ENCODE assay signal across 48 mouse cellular contexts in genomic region chr7:133600558-133600957, GRCm38 (mm10). TPM values are rescaled to one million over a fixed set of nuclear protein-coding genes. Genes with fewer than 3 reads are reported as not detected.
"Had no signal": no experiment of that assay in that cellular context is flagged by ENCODE, and none has a peak within 500 bp of the region (broad histone marks: within the 10 kb centered on the region; RNA-seq: fewer than 3 reads in every experiment).

No protein-coding gene starts in this region.

- DNase-seq: heart, postnatal 10 days; heart, postnatal 14 days; heart, postnatal 36 days; heart, postnatal 4 days; kidney, adult 11 months; kidney, adult 2 months; kidney, adult 8-10 months; kidney, adult 9 months; kidney, postnatal 10 days; kidney, postnatal 14 days; kidney, postnatal 25 days; kidney, postnatal 36 days; kidney, postnatal 4 days; layer of hippocampus, adult 9-11 months; layer of hippocampus, postnatal 36 days had no signal

- H3K4me2 ChIP-seq: heart, embryonic 11.5 days; heart, embryonic 12.5 days; heart, embryonic 13.5 days; heart, embryonic 15.5 days; hindbrain, embryonic 12.5 days; hindbrain, embryonic 13.5 days; hindbrain, embryonic 14.5 days; hindbrain, embryonic 15.5 days; intestine, embryonic 15.5 days; kidney, embryonic 15.5 days had no signal

- H3K4me1 ChIP-seq: heart, embryonic 10.5 days; heart, embryonic 12.5 days; heart, embryonic 13.5 days; heart, embryonic 15.5 days; hindbrain, embryonic 12.5 days; hindbrain, embryonic 13.5 days; hindbrain, embryonic 15.5 days had no signal

- H3K9ac ChIP-seq: heart, embryonic 12.5 days; heart, embryonic 13.5 days; heart, embryonic 15.5 days; hindbrain, embryonic 12.5 days; hindbrain, embryonic 13.5 days; hindbrain, embryonic 14.5 days; hindbrain, embryonic 15.5 days; intestine, embryonic 15.5 days; kidney, embryonic 15.5 days had no signal

- H3K27ac ChIP-seq: heart, embryonic 10.5 days; heart, embryonic 13.5 days; heart, embryonic 15.5 days; hindbrain, embryonic 10.5 days; hindbrain, embryonic 12.5 days; hindbrain, embryonic 13.5 days; hindbrain, embryonic 14.5 days; hindbrain, embryonic 15.5 days; hindbrain, postnatal 0 days; intestine, embryonic 15.5 days; kidney, embryonic 15.5 days; kidney, postnatal 0 days; layer of hippocampus, adult 2 months had no signal

- H3K36me3 ChIP-seq: heart, embryonic 10.5 days; heart, embryonic 12.5 days; heart, embryonic 13.5 days; heart, embryonic 15.5 days; hindbrain, embryonic 10.5 days; hindbrain, embryonic 12.5 days; hindbrain, embryonic 13.5 days; hindbrain, embryonic 15.5 days; intestine, embryonic 15.5 days; kidney, embryonic 15.5 days had no signal

- H3K27me3 ChIP-seq: heart, embryonic 12.5 days; heart, embryonic 13.5 days; heart, embryonic 15.5 days; hindbrain, embryonic 12.5 days; hindbrain, embryonic 13.5 days; hindbrain, embryonic 15.5 days; intestine, embryonic 15.5 days; kidney, embryonic 15.5 days had no signal

- H3K9me3 ChIP-seq: heart, embryonic 10.5 days; heart, embryonic 12.5 days; heart, embryonic 13.5 days; heart, embryonic 15.5 days; hindbrain, embryonic 10.5 days; hindbrain, embryonic 12.5 days; hindbrain, embryonic 13.5 days; hindbrain, embryonic 15.5 days; intestine, embryonic 15.5 days; kidney, embryonic 15.5 days had no signal

- H3K4me3 ChIP-seq: heart, embryonic 10.5 days; heart, embryonic 12.5 days; heart, embryonic 13.5 days; heart, embryonic 15.5 days; hindbrain, embryonic 10.5 days; hindbrain, embryonic 12.5 days; hindbrain, embryonic 13.5 days; hindbrain, embryonic 15.5 days; intestine, embryonic 15.5 days; kidney, embryonic 15.5 days; layer of hippocampus, adult 2 months had no signal

RNA-seq across cellular contexts. Expression of gene Tex36, which starts 1.4 kb away (rescaled TPM):
- total RNA-seq: heart, postnatal 10 days; heart, postnatal 14 days; heart, postnatal 25 days; heart, postnatal 36 days; heart, postnatal 4 days; hematopoietic stem cell, adult 5-6 weeks; hindbrain, postnatal 0 days; layer of hippocampus, adult 18-20 months; layer of hippocampus, adult 2 months; layer of hippocampus, adult 8-10 months; layer of hippocampus, postnatal 14 days; layer of hippocampus, postnatal 25 days; layer of hippocampus, postnatal 36 days; left cerebral cortex, adult 18-20 months had no signal
- polyA plus RNA-seq: heart, embryonic 10.5 days; heart, embryonic 11.5 days; heart, embryonic 12.5 days; heart, embryonic 13.5 days; heart, embryonic 14.5 days; heart, embryonic 15.5 days; heart, embryonic 16.5 days; heart, postnatal 0 days; hindbrain, embryonic 11.5 days; hindbrain, embryonic 12.5 days; hindbrain, embryonic 14.5 days; hindbrain, embryonic 15.5 days; hindbrain, embryonic 16.5 days; hindbrain, postnatal 0 days; inflammation-experienced regulatory T-cells, adult 6 months; intestine, embryonic 14.5 days; intestine, embryonic 15.5 days; intestine, postnatal 0 days; kidney, adult 2 months; kidney, embryonic 14.5 days; kidney, embryonic 15.5 days; kidney, embryonic 16.5 days; large intestine, adult 2 months had no signal
